Mouse (Mus musculus) cortical plate, adult 2 months (tissue): ENCODE measurements around the gene Plekha7.

Experiments used
- CTCF ChIP-seq: fragments of 200-500 bp; IDR thresholded peaks from 2 replicates; pipeline ENCODE4 v1.5.1; 2011; ENCODE audit warnings: mild to moderate bottlenecking, control low read depth, low read length; ENCODE audit not compliant: insufficient read depth; ENCODE audit errors: extremely low read depth
- POLR2A ChIP-seq: fragments of 200-500 bp; IDR thresholded peaks from 2 replicates; pipeline ENCODE4 v1.6.1; 2011; ENCODE audit warnings: mild to moderate bottlenecking, low read length, control low read depth; ENCODE audit not compliant: insufficient read depth; ENCODE audit errors: extremely low read depth

DNA sequence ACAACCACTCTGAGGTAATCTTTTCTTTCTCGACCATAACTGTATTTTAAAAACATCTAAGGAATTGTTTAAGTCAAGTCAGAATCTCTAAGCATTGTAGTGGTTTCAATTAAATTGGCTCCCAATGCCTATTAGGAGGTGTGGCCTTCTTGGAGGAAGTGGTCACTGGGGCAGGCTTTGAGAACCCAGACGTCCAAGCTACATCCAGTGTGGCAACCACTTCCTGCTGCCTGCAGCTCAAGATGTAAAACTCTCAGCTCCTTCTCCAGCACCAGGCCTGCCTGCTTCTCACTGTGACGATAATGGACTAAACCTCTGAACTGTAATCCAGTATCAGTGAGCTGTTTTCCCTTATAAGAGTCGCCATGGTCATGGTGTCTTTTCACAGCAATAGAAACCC is 158.6 kb downstream of the Plekha7 start:
- TF ChIP-seq POLR2A (no peak), CTCF (no peak)
